Mouse (Mus musculus) right cerebral cortex, postnatal 36 days (tissue): ENCODE data around the gene Scgb2b19.
"Not testable (repeated sequence)": the region's sequence is repeated elsewhere in the genome, so short reads cannot be mapped to it uniquely, and the experiment has no call there.

ENCODE experiments used
- DNase-seq, 2 experiments: peaks; one replicate each; pipeline ENCODE4 v3.0.0; 2022; ENCODE audit warnings: low spot score in 2 of 2, mixed read lengths in 1 of 2

Gene Scgb2b19

DNA sequence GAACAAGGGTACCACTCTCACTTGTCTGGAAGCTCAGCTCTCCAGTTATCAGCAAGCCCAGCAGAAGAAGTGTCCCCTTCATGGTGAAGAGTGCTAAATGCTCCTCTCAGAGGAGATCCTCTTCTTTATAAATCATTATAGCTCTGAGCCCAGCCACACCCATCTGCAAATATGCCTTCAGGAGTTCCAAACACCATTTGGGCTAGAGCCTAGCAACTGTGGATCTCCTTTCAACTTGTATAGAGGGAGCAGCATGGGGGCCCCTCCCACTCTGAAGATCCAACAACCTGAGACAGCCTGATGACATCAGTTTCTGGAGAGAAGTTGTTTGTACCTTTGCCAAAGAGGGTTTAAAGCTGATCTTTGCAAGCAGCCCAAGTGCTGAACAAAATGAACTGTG is at the start of gene Scgb2b19:
Gene Scgb2b19 (minus strand): TSS at position 101 of the 400 bp plus-strand sequence.
- DNase-seq: not testable (repeated sequence)

DNA sequence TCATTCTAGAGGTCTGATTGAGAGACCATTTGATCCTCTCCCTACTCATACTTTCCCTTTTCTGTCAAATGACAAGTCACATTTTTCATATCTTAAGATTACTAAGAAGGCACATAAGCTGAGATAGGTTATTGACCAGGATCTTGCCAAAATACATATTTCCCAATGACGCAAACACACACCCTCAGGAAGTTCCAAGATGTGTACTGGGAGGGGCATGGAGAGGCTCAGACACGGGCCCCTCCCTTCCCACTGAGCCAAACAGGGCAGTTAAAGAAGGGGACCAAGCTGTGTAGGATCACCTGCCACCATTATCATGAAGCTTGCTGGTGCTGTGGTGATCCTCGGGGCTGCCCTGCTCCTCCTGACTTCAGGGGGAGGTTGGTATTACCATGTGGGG is 6.9 kb upstream of the Scgb2b19 start, which contains the start of gene Scgb1b19:
Gene Scgb1b19 (plus strand): TSS at position 301 of the 400 bp plus-strand sequence.
- not testable (repeated sequence) for DNase-seq
